Mouse (Mus musculus): ENCODE results near the gene Gm6763. TPM values are rescaled to one million over a fixed set of nuclear protein-coding genes. Genes with fewer than 3 reads are reported as not detected.
"Not testable (repeated sequence)": the region's sequence is repeated elsewhere in the genome, so short reads cannot be mapped to it uniquely, and the experiment has no call there.

The Gm6763 gene
- total RNA-seq (2021), result not detected
- long read RNA-seq, experiment 1, result 0 reads
- long read RNA-seq, experiment 2, result 0 reads

- not testable (repeated sequence) for DNase-seq (ENCODE audit: low spot score in 2 of 2)
Observed at GRCm38 (mm10) chr10:104151197-104151596, at the start of gene Gm6763. Gene Gm6763, plus strand, starts transcription at chr10:104151497.

GRCm38 (mm10) chr10:104110044-104110443 lies 41.3 kb upstream of the Gm6763 start:
- DNase-seq (ENCODE audit: low spot score in 2 of 2), result no peak

GRCm38 (mm10) chr10:104118312-104118711 lies 33.0 kb upstream of the Gm6763 start:
- no peak for DNase-seq (ENCODE audit: low spot score in 2 of 2)

- not testable (repeated sequence) for DNase-seq (ENCODE audit: low spot score in 2 of 2)
Observed at GRCm38 (mm10) chr10:104142687-104143086, 8.6 kb upstream of the Gm6763 start, which contains the start of gene Gm21293. Gene Gm21293, plus strand, starts transcription at chr10:104142987.

GRCm38 (mm10) chr10:104159706-104160105 lies 8.4 kb downstream of the Gm6763 start, which contains the start of gene Gm8764:
Gene Gm8764, plus strand, starts transcription at chr10:104160006.
- not testable (repeated sequence) for DNase-seq (ENCODE audit: low spot score in 2 of 2)

GRCm38 (mm10) chr10:104168215-104168614 lies 16.9 kb downstream of the Gm6763 start, which contains the start of gene Gm21304:
Gene Gm21304, plus strand, starts transcription at chr10:104168515.
- DNase-seq (ENCODE audit: low spot score in 2 of 2), result not testable (repeated sequence)

- DNase-seq (ENCODE audit: low spot score in 2 of 2), result not testable (repeated sequence)
Observed at GRCm38 (mm10) chr10:104176724-104177123, 25.4 kb downstream of the Gm6763 start, which contains the start of gene Gm21312. Gene Gm21312, plus strand, starts transcription at chr10:104177024.

GRCm38 (mm10) chr10:104185233-104185632 lies 33.9 kb downstream of the Gm6763 start, which contains the start of gene Gm20765:
Gene Gm20765, plus strand, starts transcription at chr10:104185533.
- not testable (repeated sequence) for DNase-seq (ENCODE audit: low spot score in 2 of 2)

- not testable (repeated sequence) for DNase-seq (ENCODE audit: low spot score in 2 of 2)
Observed at GRCm38 (mm10) chr10:104193742-104194141, 42.4 kb downstream of the Gm6763 start, which contains the start of gene Gm4340. Gene Gm4340, plus strand, starts transcription at chr10:104194042.

Other genes starting within 250 kb of the Gm6763 start
- not detected for gene Gm21293, start 8.5 kb upstream of the Gm6763 start, total RNA-seq (2021)
- gene Gm8764, start 8.5 kb downstream of the Gm6763 start, total RNA-seq (2021), result not detected
- not detected for gene Gm21304, start 17.0 kb downstream of the Gm6763 start, total RNA-seq (2021)
- gene Gm21312, start 25.5 kb downstream of the Gm6763 start, total RNA-seq (2021), result not detected
- not detected for gene Gm20765, start 34.0 kb downstream of the Gm6763 start, total RNA-seq (2021)
- gene Gm4340, start 42.5 kb downstream of the Gm6763 start, total RNA-seq (2021), result not detected